ENCODE assay signal across 8 mouse cellular contexts in genomic region chr12:70910241-70910720, GRCm38 (mm10). TPM values are rescaled to one million over a fixed set of nuclear protein-coding genes. Genes with fewer than 3 reads are reported as not detected.
DNase-seq lines count a peak whose midpoint lies in the region; ATAC-seq and TF ChIP-seq lines count a peak whose summit lies in the region.

No protein-coding gene starts in this region.

- no peak for TF ChIP-seq POLR2A in bone marrow macrophage, adult 2 months (IDR thresholded peaks at IDR 0.05; ENCODE audit: borderline replicate concordance, low read depth, low read length)
- TF ChIP-seq POLR2A in embryonic fibroblast, embryonic 13.5 days (IDR thresholded peaks at IDR 0.05; ENCODE audit: low read depth, low read length): no peak

- no peak overlapping the region for H3K9ac ChIP-seq in kidney, embryonic 14.5 days (ENCODE audit: low read depth, low read length)

- H3K4me2 ChIP-seq in kidney, embryonic 14.5 days (replicated peaks; ENCODE audit: low read depth, low read length): no peak overlapping the region

- peak; percentile 55 for ATAC-seq in kidney, embryonic 14.5 days (ENCODE audit: low FRiP score, low TSS enrichment)

- no peaks in the 10 kb centered on the region for H3K79me2 ChIP-seq in C2C12 (ENCODE audit: control insufficient read depth, insufficient read depth)

- H3K79me3 ChIP-seq in C2C12 (ENCODE audit: low read depth): no peaks in the 10 kb centered on the region

- 9% methylated on average over 9 of the region's 9 CpGs for WGBS in heart, embryonic 10.5 days
- 11% methylated on average over 9 of the region's 9 CpGs for WGBS in kidney, embryonic 14.5 days

- peaks cover 12% of the 10 kb centered on the region for H3K4me1 ChIP-seq in bone marrow macrophage, adult 2 months (ENCODE audit: control insufficient read depth, insufficient read depth, low read length)
- H3K4me1 ChIP-seq in embryonic fibroblast, embryonic 13.5 days (ENCODE audit: control insufficient read depth, insufficient read depth, low read length): peaks cover 9% of the 10 kb centered on the region
- peaks cover 24% of the 10 kb centered on the region; the same call in 1 of the 2 replicates for H3K4me1 ChIP-seq in heart, embryonic 10.5 days
- H3K4me1 ChIP-seq in kidney, embryonic 14.5 days (ENCODE audit: control insufficient read depth, insufficient read depth, low read length): no peaks in the 10 kb centered on the region

- H3K9me3 ChIP-seq in heart, embryonic 10.5 days: no peaks in the 10 kb centered on the region; the same call in 1 of the 2 replicates
- H3K9me3 ChIP-seq in kidney, embryonic 14.5 days (ENCODE audit: control insufficient read depth, low read length): peaks cover 2% of the 10 kb centered on the region; the same call in 1 of the 2 replicates

- no peak overlapping the region for H3K27ac ChIP-seq in bone marrow macrophage, adult 2 months (ENCODE audit: insufficient read depth, low read depth, low read length)
- peak overlapping the region; percentile 51 for H3K27ac ChIP-seq in embryonic fibroblast, embryonic 13.5 days (ENCODE audit: insufficient read depth, low read length)
- no peak overlapping the region for H3K27ac ChIP-seq in heart, embryonic 10.5 days
- no peak overlapping the region for H3K27ac ChIP-seq in kidney, embryonic 14.5 days (ENCODE audit: low read depth, low read length)

- no peaks in the 10 kb centered on the region for H3K27me3 ChIP-seq in C2C12 (ENCODE audit: control insufficient read depth, insufficient read depth, insufficient read length)
- H3K27me3 ChIP-seq in heart, embryonic 10.5 days (ENCODE audit: insufficient read depth, poor library complexity, severe bottlenecking): no peaks in the 10 kb centered on the region
- no peaks in the 10 kb centered on the region for H3K27me3 ChIP-seq in kidney, embryonic 14.5 days (ENCODE audit: control insufficient read depth, insufficient read depth, low read length)

- H3K4me3 ChIP-seq in C2C12 (ENCODE audit: insufficient read depth, poor library complexity, severe bottlenecking): no peak overlapping the region
- no peak overlapping the region for H3K4me3 ChIP-seq in bone marrow macrophage, adult 2 months (ENCODE audit: insufficient read depth, low read length)
- no peak overlapping the region for H3K4me3 ChIP-seq in embryonic fibroblast, embryonic 13.5 days (ENCODE audit: insufficient read depth, low read length)
- no peak overlapping the region for H3K4me3 ChIP-seq in heart, embryonic 10.5 days
- H3K4me3 ChIP-seq in kidney, embryonic 14.5 days (ENCODE audit: low read length): no peak overlapping the region

- peak; percentile 86 for DNase-seq in heart, embryonic 10.5 days (ENCODE audit: low spot score)
- peak; percentile 73 for DNase-seq in liver
- peak; percentile 17 to 49 for DNase-seq in monocyte, adult 2 months (ENCODE audit: low read depth in 1 of 2, low spot score in 2 of 2)
- DNase-seq in spleen, postnatal 10 days (ENCODE audit: low spot score in 2 of 2): peak; percentile 63 to 83

- no peaks in the 10 kb centered on the region for H3K36me3 ChIP-seq in C2C12 (ENCODE audit: control insufficient read depth, insufficient read depth)
- H3K36me3 ChIP-seq in heart, embryonic 10.5 days: no peaks in the 10 kb centered on the region; the same call in 1 of the 2 replicates
- no peaks in the 10 kb centered on the region for H3K36me3 ChIP-seq in kidney, embryonic 14.5 days (ENCODE audit: control insufficient read depth, insufficient read depth, low read length)

- TF ChIP-seq CTCF in C2C12 (IDR thresholded peaks at IDR 0.05; ENCODE audit: control insufficient read depth, insufficient read depth, insufficient read length): peak; percentile 59
- peak; percentile 80 for TF ChIP-seq CTCF in bone marrow macrophage, adult 2 months (IDR thresholded peaks at IDR 0.05; ENCODE audit: low read depth, low read length)
- TF ChIP-seq CTCF in embryonic fibroblast, embryonic 13.5 days (IDR thresholded peaks at IDR 0.05; ENCODE audit: borderline replicate concordance, insufficient read depth, low read length): peak; percentile 82

- no peak overlapping the region for H3ac ChIP-seq in C2C12 (ENCODE audit: control insufficient read depth, insufficient read length, low read depth)

TF ChIP-seq in C2C12, 6 proteins besides CTCF, POLR2A, EP300 and RAD21:
- TF ChIP-seq FOSL1 (IDR thresholded peaks at IDR 0.05; ENCODE audit: insufficient read depth, low read length, poor library complexity, severe bottlenecking) (no peak), CEBPB (IDR thresholded peaks at IDR 0.05; ENCODE audit: low read depth) (peak; percentile 41), MAX (IDR thresholded peaks at IDR 0.05) (peak; percentile 21), MYOD1 (IDR thresholded peaks at IDR 0.05; ENCODE audit: control insufficient read depth, insufficient read length, low read depth) (no peak)

RNA-seq across cellular contexts. Expression of gene Actr10, which starts 27.4 kb away (rescaled TPM):
- 110 TPM for polyA plus RNA-seq in C2C12 (2012; fragmentation: generic; extraction: Trizol)
- polyA plus RNA-seq in bone marrow macrophage, adult 2 months (2012; ENCODE audit: insufficient read depth, insufficient read length, missing spikeins): 95.7 and 114 TPM in 2 replicates
- polyA plus RNA-seq in embryonic fibroblast, embryonic 13.5 days (2011; ENCODE audit: insufficient read length, low read depth, missing spikeins): 230 and 238 TPM in 2 replicates
- polyA plus RNA-seq in heart, embryonic 10.5 days (2016; fragmentation: Nextera tagmentation; extraction: Ambion mirVana): 194 and 197 TPM in 2 replicates
- 249 and 257 TPM in 2 replicates for polyA plus RNA-seq in kidney, embryonic 14.5 days (2014; fragmentation: Nextera tagmentation; extraction: Ambion mirVana)

Comparison
In these comparisons a context has a peak if more than half of its experiments do, and no peak if none do; other contexts are left out.
1. DNase-seq: peak in every context shown above with its lines; median percentile 86 in heart, embryonic 10.5 days; 73 in liver; 73 in spleen, postnatal 10 days; 33 in monocyte, adult 2 months.